Mouse (Mus musculus) T-cell, adult 2 months (primary cell): ENCODE measurements around the gene Sigirr.

ENCODE experiments used
- DNase-seq: peaks from one replicate; pipeline ENCODE4 v3.0.0; 2022; ENCODE audit warnings: low spot score

The Sigirr gene

GRCm38 (mm10) chr7:141060426-141061242 is 39.7 kb downstream of the Sigirr start, which contains the start of gene B4galnt4:
B4galnt4 (plus strand) TSS chr7:141061104.
- peak; percentile 28 for DNase-seq

GRCm38 (mm10) chr7:141059929-141060328 is 40.4 kb downstream of the Sigirr start:
- DNase-seq = no peak

- peak; percentile 59 for DNase-seq
These were observed 41.6 kb downstream of the Sigirr start for GRCm38 (mm10) chr7:141058601-141059341.

- DNase-seq = no peak
These were observed 42.8 kb downstream of the Sigirr start for GRCm38 (mm10) chr7:141057541-141057940.

GRCm38 (mm10) chr7:141056976-141057375 is 43.4 kb downstream of the Sigirr start:
- DNase-seq = no peak

GRCm38 (mm10) chr7:141055785-141056184 is 44.6 kb downstream of the Sigirr start:
- DNase-seq = no peak

GRCm38 (mm10) chr7:141052421-141052820 is 48.0 kb downstream of the Sigirr start:
- no peak for DNase-seq

- DNase-seq = no peak
These were observed 48.4 kb downstream of the Sigirr start for GRCm38 (mm10) chr7:141052016-141052415.

GRCm38 (mm10) chr7:141051060-141051685 is 49.2 kb downstream of the Sigirr start:
- no peak for DNase-seq

- DNase-seq = no peak
These were observed 51.0 kb downstream of the Sigirr start for GRCm38 (mm10) chr7:141049326-141049725.

GRCm38 (mm10) chr7:141048226-141049218 is 51.9 kb downstream of the Sigirr start:
- peak; percentile 85 for DNase-seq

- no peak for DNase-seq
These were observed 52.7 kb downstream of the Sigirr start for GRCm38 (mm10) chr7:141047581-141048225.

GRCm38 (mm10) chr7:141046931-141047580 is 53.3 kb downstream of the Sigirr start:
- no peak for DNase-seq

GRCm38 (mm10) chr7:141042539-141042938 is 57.8 kb downstream of the Sigirr start:
- no peak for DNase-seq

- no peak for DNase-seq
These were observed 58.7 kb downstream of the Sigirr start for GRCm38 (mm10) chr7:141041661-141042060.
